Mouse (Mus musculus): ENCODE data around the gene Cep112. TPM values are rescaled to one million over a fixed set of nuclear protein-coding genes. Genes with fewer than 3 reads are reported as not detected.

The Cep112 gene
- polyA plus RNA-seq, 2 experiments: 0.76 to 1.7 TPM

DNA sequence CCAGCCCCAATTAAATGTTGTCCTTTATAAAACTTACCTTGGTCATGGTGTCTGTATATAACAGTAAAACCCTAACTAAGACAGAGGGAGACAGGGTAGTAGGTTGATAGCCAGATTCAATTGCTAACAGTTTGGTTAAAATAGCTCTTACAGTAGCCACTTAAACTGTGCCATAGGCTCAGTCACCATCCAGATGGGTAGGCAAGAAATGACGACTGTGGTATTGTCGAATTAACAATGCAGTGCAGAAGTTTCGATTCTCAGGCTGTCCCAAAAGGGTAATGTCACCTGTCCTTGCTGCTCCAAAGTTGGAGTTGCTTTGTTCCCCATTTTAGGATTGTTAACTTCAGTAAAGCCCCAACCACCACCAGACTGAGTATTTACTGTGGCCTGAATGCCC, 446.8 kb downstream of the Cep112 start:
- DNase-seq (ENCODE audit: low read depth in 3 of 3, low spot score in 3 of 3) (no peak), ATAC-seq (ENCODE audit: insufficient read depth) (no peak)
- Histone ChIP-seq H3K27me3 (ENCODE audit: control insufficient read depth, insufficient read depth, low read length) (no peaks in the 10 kb centered on the region), H3K4me3 (ENCODE audit: insufficient read depth in 1 of 2, low read depth in 2 of 2, low read length in 2 of 2) (no peak overlapping the region), H3K4me2 (ENCODE audit: low read depth) (no peak overlapping the region), H3K9ac (replicated peaks) (no peak overlapping the region), H3K9me3 (ENCODE audit: control insufficient read depth, low read length) (no peaks in the 10 kb centered on the region), H3K27ac (no peak overlapping the region), H3K36me3 (replicated peaks; ENCODE audit: control insufficient read depth, insufficient read depth, low read depth) (no peaks in the 10 kb centered on the region), H3K4me1 (replicated peaks; ENCODE audit: control insufficient read depth in 2 of 2, insufficient read depth in 2 of 2, low read length in 1 of 2) (no peaks in the 10 kb centered on the region)
- TF ChIP-seq CTCF (IDR thresholded peaks at IDR 0.05; ENCODE audit: low read depth): no peak
- TF ChIP-seq EP300 (IDR thresholded peaks at IDR 0.05; ENCODE audit: low read depth): no peak
- 58% methylated on average over 3 of the region's 3 CpGs for WGBS (ENCODE audit: insufficient replicate concordance)

DNA sequence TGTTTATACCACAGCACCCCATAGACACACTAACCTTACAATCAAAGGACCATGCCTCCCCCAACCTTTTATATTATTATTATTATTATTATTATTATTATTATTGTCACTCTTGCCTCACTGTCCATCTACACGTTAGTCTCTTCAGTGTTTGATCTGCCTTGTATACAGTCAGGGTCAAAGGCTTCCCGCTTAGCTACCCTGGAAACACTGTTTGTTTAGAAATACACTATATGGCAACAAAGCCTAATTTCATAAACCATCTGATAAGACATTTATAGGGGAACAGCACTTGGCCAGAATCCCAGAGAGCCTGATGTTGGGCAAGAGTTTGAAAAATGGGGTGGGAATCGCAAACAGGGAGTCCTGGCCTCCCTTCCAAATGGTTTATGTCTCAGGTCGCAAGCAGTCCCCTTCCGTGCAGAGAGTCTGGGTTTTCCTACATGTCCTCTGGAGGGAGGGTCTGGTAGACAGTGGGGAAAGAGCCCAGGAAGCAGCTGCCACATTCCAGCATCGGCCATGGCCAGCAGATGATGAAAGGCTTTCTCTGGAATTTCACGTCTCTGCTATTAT, 451.7 kb downstream of the Cep112 start:
- Histone ChIP-seq H3K36me3 (replicated peaks; ENCODE audit: control insufficient read depth, insufficient read depth, low read depth) (no peaks in the 10 kb centered on the region), H3K9me3 (ENCODE audit: control insufficient read depth, low read length) (no peaks in the 10 kb centered on the region), H3K4me3 (ENCODE audit: insufficient read depth in 1 of 2, low read depth in 2 of 2, low read length in 2 of 2) (no peak overlapping the region), H3K4me2 (ENCODE audit: low read depth) (no peak overlapping the region), H3K27ac (no peak overlapping the region), H3K27me3 (ENCODE audit: control insufficient read depth, insufficient read depth, low read length) (no peaks in the 10 kb centered on the region), H3K9ac (replicated peaks) (no peak overlapping the region), H3K4me1 (replicated peaks; ENCODE audit: control insufficient read depth in 2 of 2, insufficient read depth in 2 of 2, low read length in 1 of 2) (no peaks in the 10 kb centered on the region)
- WGBS (ENCODE audit: insufficient replicate concordance): 52% methylated on average over 7 of the region's 7 CpGs
- TF ChIP-seq CTCF (IDR thresholded peaks at IDR 0.05; ENCODE audit: low read depth) (no peak), EP300 (IDR thresholded peaks at IDR 0.05; ENCODE audit: low read depth) (no peak)
- ATAC-seq (ENCODE audit: insufficient read depth): no peak
- DNase-seq (ENCODE audit: low read depth in 3 of 3, low spot score in 3 of 3): no peak

DNA sequence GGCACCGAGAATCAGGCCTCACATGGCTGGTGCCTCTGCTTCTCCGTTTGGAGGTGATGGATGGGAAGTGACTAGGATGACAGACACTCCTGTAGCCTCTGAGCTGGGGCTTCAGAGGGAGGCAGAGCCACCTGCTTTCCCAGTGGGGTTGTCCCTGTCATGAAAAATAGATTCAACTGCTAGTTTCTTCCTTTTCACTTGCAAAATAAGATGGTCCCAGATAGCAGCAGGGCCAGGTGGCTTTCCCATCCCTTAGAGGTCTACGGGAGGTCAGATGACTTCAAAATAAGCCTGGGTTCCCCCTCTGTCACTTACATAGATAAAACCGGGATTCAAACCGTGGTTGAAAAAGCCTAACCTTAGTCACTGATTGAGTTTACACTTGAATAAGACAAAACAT, 452.5 kb downstream of the Cep112 start:
- Histone ChIP-seq H3K4me3 (ENCODE audit: insufficient read depth in 1 of 2, low read depth in 2 of 2, low read length in 2 of 2) (no peak overlapping the region), H3K36me3 (replicated peaks; ENCODE audit: control insufficient read depth, insufficient read depth, low read depth) (no peaks in the 10 kb centered on the region), H3K9me3 (ENCODE audit: control insufficient read depth, low read length) (no peaks in the 10 kb centered on the region), H3K27ac (no peak overlapping the region), H3K4me1 (replicated peaks; ENCODE audit: control insufficient read depth in 2 of 2, insufficient read depth in 2 of 2, low read length in 1 of 2) (no peaks in the 10 kb centered on the region), H3K27me3 (ENCODE audit: control insufficient read depth, insufficient read depth, low read length) (no peaks in the 10 kb centered on the region), H3K4me2 (ENCODE audit: low read depth) (no peak overlapping the region), H3K9ac (replicated peaks) (no peak overlapping the region)
- ATAC-seq (ENCODE audit: insufficient read depth): no peak
- no peak for DNase-seq (ENCODE audit: low read depth in 3 of 3, low spot score in 3 of 3)
- no peak for TF ChIP-seq CTCF (IDR thresholded peaks at IDR 0.05; ENCODE audit: low read depth)
- no peak for TF ChIP-seq EP300 (IDR thresholded peaks at IDR 0.05; ENCODE audit: low read depth)
- 49% methylated on average over 5 of the region's 5 CpGs for WGBS (ENCODE audit: insufficient replicate concordance)

- Histone ChIP-seq H3K9ac (replicated peaks) (no peak overlapping the region), H3K4me3 (ENCODE audit: insufficient read depth in 1 of 2, low read depth in 2 of 2, low read length in 2 of 2) (no peak overlapping the region), H3K27ac (no peak overlapping the region), H3K27me3 (ENCODE audit: control insufficient read depth, insufficient read depth, low read length) (no peaks in the 10 kb centered on the region), H3K4me2 (ENCODE audit: low read depth) (no peak overlapping the region), H3K36me3 (replicated peaks; ENCODE audit: control insufficient read depth, insufficient read depth, low read depth) (no peaks in the 10 kb centered on the region), H3K9me3 (ENCODE audit: control insufficient read depth, low read length) (no peaks in the 10 kb centered on the region), H3K4me1 (replicated peaks; ENCODE audit: control insufficient read depth in 2 of 2, insufficient read depth in 2 of 2, low read length in 1 of 2) (no peaks in the 10 kb centered on the region)
- DNase-seq (ENCODE audit: low read depth in 3 of 3, low spot score in 3 of 3) (no peak), ATAC-seq (ENCODE audit: insufficient read depth) (no peak)
- TF ChIP-seq CTCF (IDR thresholded peaks at IDR 0.05; ENCODE audit: low read depth) (no peak), EP300 (IDR thresholded peaks at IDR 0.05; ENCODE audit: low read depth) (no peak)
- WGBS (ENCODE audit: insufficient replicate concordance): 45% methylated on average over 4 of the region's 4 CpGs
These were observed 455.6 kb downstream of the Cep112 start for GRCm38 (mm10) chr11:108880546-108880945.

DNA sequence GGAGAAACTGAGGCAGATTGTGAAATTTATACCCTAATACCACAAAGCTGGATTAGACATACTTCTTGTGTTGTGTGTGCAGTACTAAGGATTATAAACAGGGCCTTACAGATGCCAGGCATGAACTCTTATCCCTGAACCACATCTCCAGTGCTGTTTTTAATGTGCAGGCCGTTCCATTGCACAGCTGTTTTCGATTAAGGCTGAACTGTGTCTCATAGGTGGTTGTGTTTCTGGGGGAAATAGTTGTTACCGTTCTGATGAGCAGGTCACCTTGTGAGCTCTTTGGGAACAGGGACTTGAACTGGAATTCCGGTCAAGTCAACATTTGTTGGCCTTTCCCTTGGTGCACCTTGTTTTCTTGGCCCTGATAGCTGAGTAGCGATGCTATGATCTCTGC, 456.7 kb downstream of the Cep112 start:
- WGBS (ENCODE audit: insufficient replicate concordance): 67% methylated on average over 5 of the region's 5 CpGs
- H3K9me3 ChIP-seq (ENCODE audit: control insufficient read depth, low read length): no peaks in the 10 kb centered on the region
- no peak overlapping the region for H3K4me2 ChIP-seq (ENCODE audit: low read depth)
- no peaks in the 10 kb centered on the region for H3K36me3 ChIP-seq (replicated peaks; ENCODE audit: control insufficient read depth, insufficient read depth, low read depth)
- H3K4me3 ChIP-seq (ENCODE audit: insufficient read depth in 1 of 2, low read depth in 2 of 2, low read length in 2 of 2): no peak overlapping the region
- DNase-seq (ENCODE audit: low read depth in 3 of 3, low spot score in 3 of 3) (no peak), ATAC-seq (ENCODE audit: insufficient read depth) (no peak)
- TF ChIP-seq EP300 (IDR thresholded peaks at IDR 0.05; ENCODE audit: low read depth) (no peak), CTCF (IDR thresholded peaks at IDR 0.05; ENCODE audit: low read depth) (no peak)
- no peaks in the 10 kb centered on the region for H3K27me3 ChIP-seq (ENCODE audit: control insufficient read depth, insufficient read depth, low read length)
- H3K27ac ChIP-seq: no peak overlapping the region
- H3K4me1 ChIP-seq (replicated peaks; ENCODE audit: control insufficient read depth in 2 of 2, insufficient read depth in 2 of 2, low read length in 1 of 2): no peaks in the 10 kb centered on the region
- no peak overlapping the region for H3K9ac ChIP-seq (replicated peaks)

Data from liver, embryonic 14.5 days (tissue).